ENCODE assay signal across 12 mouse cellular contexts in genomic region chr15:88858141-88858541, GRCm38 (mm10). TPM values are rescaled to one million over a fixed set of nuclear protein-coding genes. Genes with fewer than 3 reads are reported as not detected.
A peak's percentile ranks its signal among the peaks of the same experiment; 100 is the strongest.
DNase-seq lines count a peak whose midpoint lies in the region; ATAC-seq and TF ChIP-seq lines count a peak whose summit lies in the region.
"Had no signal": no experiment of that assay in that cellular context is flagged by ENCODE, and none has a peak within 500 bp of the region (broad histone marks: within the 10 kb centered on the region; RNA-seq: fewer than 3 reads in every experiment).

No protein-coding gene starts in this region.

- H3K4me2 ChIP-seq in heart, embryonic 12.5 days = no peak overlapping the region
- H3K4me2 ChIP-seq in lung, postnatal 0 days (replicated peaks; ENCODE audit: low read depth, low read length) = no peak overlapping the region
- H3K4me2 ChIP-seq in forebrain, embryonic 12.5 days = no peak overlapping the region
- H3K4me2 ChIP-seq: limb, embryonic 12.5 days; midbrain, embryonic 15.5 days had no signal

- H3K4me3 ChIP-seq in heart, adult 2 months = no peak overlapping the region
- H3K4me3 ChIP-seq in heart, embryonic 12.5 days = no peak overlapping the region
- no peak overlapping the region for H3K4me3 ChIP-seq in lung, postnatal 0 days (ENCODE audit: low read depth, low read length)
- no peak overlapping the region for H3K4me3 ChIP-seq in forebrain, embryonic 12.5 days (replicated peaks)
- H3K4me3 ChIP-seq: limb, embryonic 12.5 days; midbrain, embryonic 15.5 days had no signal

- no peaks in the 10 kb centered on the region for H3K36me3 ChIP-seq in heart, adult 2 months (ENCODE audit: control insufficient read depth, insufficient read depth, low read length)
- H3K36me3 ChIP-seq in heart, embryonic 12.5 days = 0 out of 2 replicates have a peak, but pooled peaks cover under 1% of the 10 kb centered on the region
- no peaks in the 10 kb centered on the region for H3K36me3 ChIP-seq in lung, postnatal 0 days (ENCODE audit: insufficient read depth, low read length)
- no peaks in the 10 kb centered on the region for H3K36me3 ChIP-seq in forebrain, embryonic 12.5 days (replicated peaks)
- H3K36me3 ChIP-seq: limb, embryonic 12.5 days; midbrain, embryonic 15.5 days had no signal

- H3K9me3 ChIP-seq in heart, embryonic 12.5 days (replicated peaks) = no peaks in the 10 kb centered on the region
- H3K9me3 ChIP-seq in lung, postnatal 0 days (ENCODE audit: low read length) = no peaks in the 10 kb centered on the region
- H3K9me3 ChIP-seq in forebrain, embryonic 12.5 days = no peaks in the 10 kb centered on the region
- H3K9me3 ChIP-seq: limb, embryonic 12.5 days; midbrain, embryonic 15.5 days had no signal

- intact Hi-C loops in heart, adult 2 months (cut with DNase I) = no loop called here

- WGBS in heart, adult 2 months = 43% methylated on average over 3 of the region's 3 CpGs
- WGBS in heart, embryonic 12.5 days = 81% methylated on average over 3 of the region's 3 CpGs
- 51% methylated on average over 3 of the region's 3 CpGs for WGBS in lung, postnatal 0 days
- 89% methylated on average over 3 of the region's 3 CpGs for WGBS in forebrain, embryonic 12.5 days

- 0 out of 2 replicates have a peak, but pooled peaks have one; percentile 20 for TF ChIP-seq EP300 in heart, adult 2 months (IDR thresholded peaks at IDR 0.05; ENCODE audit: insufficient read depth, low read depth, low read length)
- no peak for TF ChIP-seq EP300 in lung, postnatal 0 days (IDR thresholded peaks at IDR 0.05)

- ATAC-seq in heart, embryonic 12.5 days (ENCODE audit: insufficient number of reproducible peaks, low FRiP score) = no peak
- no peak for ATAC-seq in lung, postnatal 0 days
- no peak for ATAC-seq in forebrain, embryonic 12.5 days (ENCODE audit: low FRiP score)
- ATAC-seq: activated CD4-positive, CD25-positive, alpha-beta regulatory T cell, adult 4 months; midbrain, embryonic 15.5 days had no signal

- H3K9ac ChIP-seq in heart, adult 2 months (ENCODE audit: low read depth, low read length) = no peak overlapping the region
- no peak overlapping the region for H3K9ac ChIP-seq in heart, embryonic 12.5 days
- H3K9ac ChIP-seq in lung, postnatal 0 days (replicated peaks; ENCODE audit: low read depth) = no peak overlapping the region
- no peak overlapping the region for H3K9ac ChIP-seq in forebrain, embryonic 12.5 days
- H3K9ac ChIP-seq: limb, embryonic 12.5 days; midbrain, embryonic 15.5 days had no signal

- peak overlapping the region; percentile 65 for H3K27ac ChIP-seq in heart, adult 2 months
- H3K27ac ChIP-seq in heart, embryonic 12.5 days (ENCODE audit: poor library complexity, severe bottlenecking) = no peak overlapping the region
- peak overlapping the region; percentile 54 for H3K27ac ChIP-seq in lung, postnatal 0 days (ENCODE audit: low read length)
- H3K27ac ChIP-seq in forebrain, embryonic 12.5 days = no peak overlapping the region
- H3K27ac ChIP-seq: limb, embryonic 12.5 days; midbrain, embryonic 15.5 days had no signal

- peak; percentile 76 to 85 for DNase-seq in heart, adult 2 months
- peak; percentile 51 for DNase-seq in lung, postnatal 0 days (ENCODE audit: low spot score)
- DNase-seq in lung, postnatal 10 days = no peak
- peak; percentile 84 for DNase-seq in cerebellum, adult 9-11 months
- peak; percentile 50 to 74 for DNase-seq in kidney, postnatal 25 days
- DNase-seq in spleen, postnatal 10 days (ENCODE audit: low spot score in 2 of 2) = no peak
- DNase-seq: thymus, adult 2 months had no signal

- no peak for TF ChIP-seq CTCF in heart, adult 2 months (IDR thresholded peaks at IDR 0.05)
- no peak for TF ChIP-seq CTCF in lung, postnatal 0 days (IDR thresholded peaks at IDR 0.05)

- no peaks in the 10 kb centered on the region for H3K27me3 ChIP-seq in heart, adult 2 months (ENCODE audit: control insufficient read depth, insufficient read depth, low read length)
- H3K27me3 ChIP-seq in heart, embryonic 12.5 days (replicated peaks) = no peaks in the 10 kb centered on the region
- H3K27me3 ChIP-seq in lung, postnatal 0 days (replicated peaks; ENCODE audit: insufficient read depth, low read length) = no peaks in the 10 kb centered on the region
- H3K27me3 ChIP-seq in forebrain, embryonic 12.5 days = peaks cover 7% of the 10 kb centered on the region; the same call in 1 of the 2 replicates
- H3K27me3 ChIP-seq: limb, embryonic 12.5 days; midbrain, embryonic 15.5 days had no signal

- no peaks in the 10 kb centered on the region for H3K79me2 ChIP-seq in heart, adult 2 months (replicated peaks; ENCODE audit: control insufficient read depth, insufficient read depth, low read length)

- TF ChIP-seq POLR2A in heart, adult 2 months (IDR thresholded peaks at IDR 0.05; ENCODE audit: insufficient read depth, low read depth, low read length) = no peak

- peaks cover 28% of the 10 kb centered on the region for H3K4me1 ChIP-seq in heart, adult 2 months (ENCODE audit: control insufficient read depth, insufficient read depth, low read length)
- peaks cover 37% of the 10 kb centered on the region for H3K4me1 ChIP-seq in heart, embryonic 12.5 days (replicated peaks)
- H3K4me1 ChIP-seq in lung, postnatal 0 days (ENCODE audit: insufficient read depth, low read depth, low read length) = peaks cover 22% of the 10 kb centered on the region
- peaks cover 24% of the 10 kb centered on the region for H3K4me1 ChIP-seq in forebrain, embryonic 12.5 days

RNA-seq across cellular contexts. Expression of gene Pim3, which starts 3.8 kb away (rescaled TPM):
- total RNA-seq in heart, adult 2 months (2021) = 100 to 1,000 TPM in 1 of 2 experiments, 10 to 100 TPM in 1; 95.3 to 133 TPM
- polyA plus RNA-seq in heart, adult 2 months (2012; rRNA removed) = 45.6 and 58.8 TPM in 2 replicates
- 67.5 and 68.1 TPM in 2 replicates for polyA plus RNA-seq in heart, embryonic 12.5 days (2016; fragmentation: Nextera tagmentation; extraction: Ambion mirVana)
- 66.0 and 69.6 TPM in 2 replicates for polyA plus RNA-seq in lung, postnatal 0 days (2015; fragmentation: Nextera tagmentation; extraction: Ambion mirVana)
- polyA plus RNA-seq in forebrain, embryonic 12.5 days (2016; fragmentation: Nextera tagmentation; extraction: Ambion mirVana) = 46.0 and 49.4 TPM in 2 replicates

RNA-seq across cellular contexts. Expression of gene Creld2, which starts 38.7 kb away (rescaled TPM):
- total RNA-seq in heart, adult 2 months (2021) = 10 to 100 TPM; 23.6 to 24.7 TPM
- 13.6 and 19.9 TPM in 2 replicates for polyA plus RNA-seq in heart, adult 2 months (2012; rRNA removed)
- 61.9 and 66.4 TPM in 2 replicates for polyA plus RNA-seq in heart, embryonic 12.5 days (2016; fragmentation: Nextera tagmentation; extraction: Ambion mirVana)
- 62.6 and 76.5 TPM in 2 replicates for polyA plus RNA-seq in lung, postnatal 0 days (2015; fragmentation: Nextera tagmentation; extraction: Ambion mirVana)
- 63.1 and 64.3 TPM in 2 replicates for polyA plus RNA-seq in forebrain, embryonic 12.5 days (2016; fragmentation: Nextera tagmentation; extraction: Ambion mirVana)

RNA-seq across cellular contexts. Expression of gene Alg12, which starts 39.0 kb away (rescaled TPM):
- 1 to 10 TPM; 7.2 to 8.7 TPM for total RNA-seq in heart, adult 2 months (2021)
- 11.0 and 17.5 TPM in 2 replicates for polyA plus RNA-seq in heart, adult 2 months (2012; rRNA removed)
- 9.3 and 9.4 TPM in 2 replicates for polyA plus RNA-seq in heart, embryonic 12.5 days (2016; fragmentation: Nextera tagmentation; extraction: Ambion mirVana)
- 7.2 and 7.9 TPM in 2 replicates for polyA plus RNA-seq in lung, postnatal 0 days (2015; fragmentation: Nextera tagmentation; extraction: Ambion mirVana)
- polyA plus RNA-seq in forebrain, embryonic 12.5 days (2016; fragmentation: Nextera tagmentation; extraction: Ambion mirVana) = 8.3 and 8.9 TPM in 2 replicates

Comparison
In these comparisons a context has a peak if more than half of its experiments do, and no peak if none do; other contexts are left out.
1. DNase-seq: peak in heart, adult 2 months (2 of 2), lung, postnatal 0 days (single experiment), cerebellum, adult 9-11 months (single experiment) and kidney, postnatal 25 days (2 of 2); none in lung, postnatal 10 days (single experiment) and spleen, postnatal 10 days (0 of 2).
2. H3K27ac ChIP-seq: peak in heart, adult 2 months (single experiment) and lung, postnatal 0 days (single experiment); none in heart, embryonic 12.5 days (single experiment) and forebrain, embryonic 12.5 days (single experiment).